Mouse (Mus musculus) retina, embryonic 14.5 days (tissue): ENCODE data around the gene Gm10096.
"Not testable (repeated sequence)": the region's sequence is repeated elsewhere in the genome, so short reads cannot be mapped to it uniquely, and the experiment has no call there.

Experiments
- DNase-seq: peaks from one replicate; pipeline ENCODE4 v3.0.0-alpha.2; 2015; ENCODE audit warnings: low spot score

The Gm10096 gene

DNA sequence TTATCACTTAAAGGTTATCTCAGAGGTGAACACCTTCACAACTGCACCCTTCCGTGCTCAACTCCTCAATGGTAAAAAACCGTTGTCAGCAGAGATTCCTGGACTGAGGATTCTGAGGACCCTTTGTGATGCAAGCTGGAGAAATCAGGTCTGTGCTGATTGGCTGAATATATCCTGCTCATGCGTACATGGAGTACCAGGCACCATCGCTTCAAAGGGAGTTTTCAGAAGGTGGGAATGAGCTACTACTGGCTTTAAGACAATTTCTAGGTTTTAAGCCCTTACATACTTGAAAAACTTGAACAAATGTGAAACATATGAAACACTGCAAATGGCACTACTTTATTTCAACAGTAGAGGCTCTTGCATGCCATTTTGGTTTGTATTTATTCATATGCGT lies at the start of gene Gm10096:
Gene Gm10096 (minus strand): TSS at position 101 of the 400 bp plus-strand sequence.
- DNase-seq, result not testable (repeated sequence)
